Mouse (Mus musculus) thymus, postnatal 0 days (tissue): ENCODE data around the gene Ankrd13c. TPM values are rescaled to one million over a fixed set of nuclear protein-coding genes. Genes with fewer than 3 reads are reported as not detected.

ENCODE experiments used
- DNase-seq: peaks from one replicate; pipeline ENCODE4 v3.0.0-alpha.2; 2015; ENCODE audit warnings: low spot score
- polyA plus RNA-seq: library from polyadenylated mRNA; unstranded; fragments of >200 nt; fragmentation: Nextera tagmentation; extraction: Ambion mirVana; gene quantifications from 2 replicates; pipeline ENCODE4 v1.2.1, GENCODE M21; 2015

Ankrd13c gene
- polyA plus RNA-seq, 1 experiment from 2014 or later, result 16.9 TPM

- DNase-seq, result no peak
Measured at GRCm38 (mm10) chr3:157952716-157953115, 5.7 kb downstream of the Ankrd13c start.

- DNase-seq, result no peak
Measured at GRCm38 (mm10) chr3:157955466-157955865, 8.4 kb downstream of the Ankrd13c start.

- DNase-seq, result no peak
Measured at GRCm38 (mm10) chr3:157956201-157956600, 9.2 kb downstream of the Ankrd13c start.

GRCm38 (mm10) chr3:157957320-157957719 lies 10.3 kb downstream of the Ankrd13c start:
- DNase-seq, result no peak

- no peak for DNase-seq
Measured at GRCm38 (mm10) chr3:157971151-157971550, 24.1 kb downstream of the Ankrd13c start.

- no peak for DNase-seq
Measured at GRCm38 (mm10) chr3:157973236-157973635, 26.2 kb downstream of the Ankrd13c start.

GRCm38 (mm10) chr3:157979619-157980018 lies 32.6 kb downstream of the Ankrd13c start:
- no peak for DNase-seq

- DNase-seq, result no peak
Measured at GRCm38 (mm10) chr3:157993322-157993721, 46.3 kb downstream of the Ankrd13c start.

- no peak for DNase-seq
Measured at GRCm38 (mm10) chr3:157995726-157996125, 48.7 kb downstream of the Ankrd13c start.

- no peak for DNase-seq
Measured at GRCm38 (mm10) chr3:157998742-157999369, 51.8 kb downstream of the Ankrd13c start.

- DNase-seq, result no peak
Measured at GRCm38 (mm10) chr3:158008647-158009046, 61.6 kb downstream of the Ankrd13c start.

- no peak for DNase-seq
Measured at GRCm38 (mm10) chr3:158009762-158010320, 62.8 kb downstream of the Ankrd13c start.

GRCm38 (mm10) chr3:158031371-158031925 lies 84.4 kb downstream of the Ankrd13c start:
- peak; percentile 89 for DNase-seq

GRCm38 (mm10) chr3:158032106-158032505 lies 85.1 kb downstream of the Ankrd13c start:
- peak; percentile 5 for DNase-seq

GRCm38 (mm10) chr3:158035866-158036265 lies 88.8 kb downstream of the Ankrd13c start:
- DNase-seq, result no peak

- peak; percentile 96 for DNase-seq
Measured at GRCm38 (mm10) chr3:158036329-158036988, 89.4 kb downstream of the Ankrd13c start, which contains the start of the genes Srsf11 and Lrrc40. Srsf11 (minus strand) TSS chr3:158036639. Lrrc40 (plus strand) TSS chr3:158036662.

- DNase-seq, result no peak
Measured at GRCm38 (mm10) chr3:158038106-158038505, 91.1 kb downstream of the Ankrd13c start.

- DNase-seq, result no peak
Measured at GRCm38 (mm10) chr3:158040755-158041154, 93.7 kb downstream of the Ankrd13c start.

GRCm38 (mm10) chr3:158049508-158049907 lies 102.5 kb downstream of the Ankrd13c start:
- DNase-seq, result no peak
